Mouse (Mus musculus) urinary bladder, postnatal 25 days (tissue): Measurements from ENCODE around the gene Fto.

Source experiments
- DNase-seq: peaks from one replicate; pipeline ENCODE4 v3.0.0; 2022; ENCODE audit warnings: low spot score

Gene Fto

DNA sequence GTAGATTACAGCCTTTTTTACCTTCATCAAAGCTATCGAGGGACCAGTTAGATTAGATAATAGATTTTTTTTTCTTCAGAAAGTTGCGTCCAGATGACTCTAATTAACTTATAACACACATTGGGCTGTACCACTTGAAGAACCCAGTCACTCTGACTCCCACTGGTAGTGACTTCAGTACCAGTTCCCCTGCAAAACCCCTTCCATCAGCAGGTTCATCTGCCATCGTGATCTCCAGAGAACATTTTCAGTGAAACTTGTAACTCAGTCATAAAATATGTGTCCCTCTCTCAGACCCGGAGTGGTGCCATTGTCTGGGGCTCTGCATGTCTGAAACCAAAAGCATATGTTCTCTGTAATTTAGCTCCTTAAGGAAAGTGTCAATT is 211.5 kb downstream of the Fto start:
- DNase-seq: no peak

DNA sequence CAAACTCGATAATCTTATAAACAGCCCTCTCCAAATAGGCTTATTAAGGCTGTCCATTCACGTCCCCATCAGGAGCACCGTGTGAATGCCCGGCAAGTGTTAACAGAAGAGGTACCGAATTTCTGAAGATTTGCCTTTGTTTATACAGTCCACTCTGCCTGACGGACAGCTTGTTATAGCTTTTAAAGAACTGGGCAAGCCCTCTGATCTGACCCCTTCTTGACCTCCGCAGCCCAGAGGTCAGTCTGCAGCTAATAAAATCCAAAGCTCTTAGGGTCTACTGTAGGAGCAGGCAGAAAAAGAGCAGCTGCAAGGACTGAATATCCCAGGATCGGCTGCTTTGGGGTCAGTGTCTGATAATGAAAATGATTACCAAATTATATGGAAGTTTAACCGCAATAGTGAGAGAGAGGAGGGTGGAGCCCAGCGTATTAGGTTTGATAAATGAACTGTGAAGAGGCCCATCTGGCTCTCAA is 212.1 kb downstream of the Fto start:
- no peak for DNase-seq

DNA sequence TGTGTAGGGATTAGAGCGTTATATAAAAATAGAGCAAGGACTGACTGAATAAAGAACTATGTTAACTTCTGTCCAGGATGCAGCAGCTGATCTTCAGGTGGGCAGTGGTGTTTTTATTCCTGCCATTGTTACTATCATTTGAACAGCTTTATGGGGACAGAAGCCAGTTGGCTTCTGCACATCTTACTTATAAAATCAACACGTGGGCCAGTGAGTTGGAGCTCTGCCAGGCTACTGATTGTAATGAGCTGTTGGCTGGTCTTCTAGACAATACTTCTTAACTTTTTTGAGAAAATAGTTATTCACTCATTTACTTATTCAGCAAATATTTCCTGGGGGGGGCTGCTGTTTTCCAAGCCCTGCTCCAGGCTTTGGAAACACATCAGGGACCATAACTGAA is 215.6 kb downstream of the Fto start:
- no peak for DNase-seq

DNA sequence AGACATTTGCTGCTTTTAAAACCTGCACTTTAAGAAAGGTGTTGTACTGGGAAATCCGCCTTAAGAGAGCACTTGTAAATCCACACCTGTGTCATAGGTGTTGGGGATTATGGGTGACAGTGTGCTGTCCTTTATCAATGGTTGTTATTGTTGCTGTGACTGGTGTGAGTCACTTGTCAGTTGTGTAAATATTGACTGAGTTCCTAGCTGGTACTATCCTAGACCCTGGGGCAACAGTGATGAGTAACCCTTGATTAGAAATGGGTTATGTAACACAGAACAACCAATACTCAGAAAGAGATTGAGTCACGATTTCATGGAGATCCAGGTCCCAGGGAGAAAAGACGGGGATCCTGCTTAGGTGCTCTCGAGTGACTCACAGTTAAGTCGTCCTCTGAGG is 216.4 kb downstream of the Fto start:
- no peak for DNase-seq

DNA sequence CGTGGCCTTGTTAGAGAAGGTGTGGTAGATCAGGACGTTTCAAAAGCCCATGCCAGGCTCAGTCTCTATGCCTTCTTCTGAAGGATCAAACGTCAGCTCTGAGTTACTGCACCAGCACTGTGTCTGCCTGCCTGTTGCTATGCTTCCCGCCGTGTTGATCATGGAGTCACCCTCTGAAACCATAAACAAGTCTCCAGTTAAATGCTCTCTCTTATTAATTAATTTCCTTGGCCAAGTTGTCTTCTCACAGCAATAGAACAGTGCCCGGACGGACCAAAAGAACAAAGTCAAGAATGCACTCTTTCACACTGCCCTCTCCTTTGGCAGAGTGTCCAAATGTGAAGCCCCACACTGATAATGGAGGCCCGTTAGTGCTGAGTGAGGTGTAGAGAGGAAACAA is 217.3 kb downstream of the Fto start:
- DNase-seq: no peak

DNA sequence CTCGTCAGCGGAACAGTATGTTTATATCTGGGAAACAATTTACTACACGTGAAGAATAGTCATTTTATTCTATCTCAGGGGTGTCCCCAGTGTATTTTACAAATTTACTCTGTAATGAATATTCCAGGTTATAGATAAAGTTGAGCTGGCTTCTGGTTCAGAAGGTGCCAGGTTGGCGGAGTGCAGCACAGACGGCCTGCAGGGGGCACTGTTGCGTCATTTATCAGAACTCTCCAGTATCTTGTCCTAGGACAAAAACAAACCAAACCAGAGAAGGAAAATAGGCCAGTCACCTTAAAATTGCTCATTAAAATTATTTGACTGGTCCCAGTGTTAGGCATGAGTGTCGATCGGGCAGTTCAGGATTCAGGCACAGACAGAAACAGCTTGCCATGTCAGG is 218.6 kb downstream of the Fto start:
- peak; percentile 82 for DNase-seq

DNA sequence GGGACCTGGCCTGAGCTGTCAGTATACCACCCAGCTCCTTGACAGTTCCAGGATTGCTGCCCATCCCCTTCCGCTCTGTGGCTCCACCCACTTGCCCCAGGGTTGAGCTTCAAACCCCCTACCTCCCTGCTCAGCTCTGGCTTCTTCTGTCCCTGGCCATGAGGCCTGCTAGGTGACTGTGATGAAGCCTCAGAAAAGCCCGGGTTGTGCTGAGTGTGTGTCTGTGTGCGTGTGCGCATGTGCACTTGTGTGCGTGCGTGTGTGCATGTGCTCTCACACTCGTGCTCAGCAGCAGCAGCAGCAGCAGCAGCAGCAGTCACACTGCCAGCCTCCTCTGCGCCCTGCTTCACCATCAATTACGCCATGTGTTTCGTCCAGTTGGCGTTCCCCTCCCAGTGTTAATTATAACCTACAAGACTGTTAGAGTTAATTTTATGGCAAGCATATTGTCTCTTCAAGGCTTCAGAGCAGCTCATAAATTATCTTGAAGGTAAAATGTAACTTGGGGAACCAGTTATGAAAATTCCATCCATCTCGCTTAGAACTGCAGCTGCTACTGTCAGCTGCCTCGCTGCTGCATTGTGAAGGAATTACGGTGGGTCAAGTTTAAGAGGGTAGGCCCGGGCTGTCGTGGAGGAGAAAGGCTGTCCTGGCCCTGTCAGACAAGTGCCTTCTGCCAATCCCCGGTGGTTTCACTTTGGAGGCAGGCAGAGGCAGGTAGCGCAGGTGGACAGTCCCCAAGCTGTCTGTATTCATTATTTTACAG is 219.5 kb downstream of the Fto start:
- no peak for DNase-seq

DNA sequence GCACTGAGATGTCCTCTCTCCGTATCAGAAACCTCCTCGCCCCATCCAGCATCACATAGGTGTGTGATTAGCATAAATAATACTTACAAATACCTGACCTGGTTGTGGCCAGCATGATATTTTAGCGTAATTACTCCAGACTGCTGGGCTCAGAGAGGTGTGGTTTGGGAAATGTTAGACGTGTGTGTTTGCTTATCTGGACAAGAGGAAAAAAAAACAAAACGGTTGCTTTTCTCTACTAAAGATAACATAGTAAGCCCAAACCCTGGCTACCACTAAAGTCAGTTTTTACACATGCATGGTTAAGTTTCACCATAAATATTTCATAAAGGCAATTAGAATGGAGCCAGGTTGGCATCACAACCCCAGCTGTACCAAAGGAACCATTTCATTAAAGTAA is 221.4 kb downstream of the Fto start:
- no peak for DNase-seq

DNA sequence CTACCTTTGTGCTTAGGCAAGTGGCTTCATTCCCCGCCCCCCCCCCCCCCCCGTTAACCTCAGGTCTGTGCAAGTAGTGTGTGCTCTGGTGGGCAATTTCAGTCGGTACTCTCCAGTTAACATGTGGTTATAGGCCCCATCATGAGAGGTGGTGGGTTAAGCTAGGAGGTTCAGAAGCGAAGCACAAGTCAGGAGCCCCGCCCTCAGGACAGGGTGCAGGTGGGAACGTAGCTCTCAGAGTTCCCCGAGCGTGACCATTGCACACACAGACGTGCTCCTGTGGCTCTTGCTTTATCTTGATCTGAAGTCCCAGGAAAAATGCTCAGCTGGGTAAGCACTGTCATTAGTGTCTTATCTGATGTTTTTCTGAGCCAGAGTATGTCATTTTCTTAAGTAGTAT is 224.8 kb downstream of the Fto start:
- DNase-seq: no peak

DNA sequence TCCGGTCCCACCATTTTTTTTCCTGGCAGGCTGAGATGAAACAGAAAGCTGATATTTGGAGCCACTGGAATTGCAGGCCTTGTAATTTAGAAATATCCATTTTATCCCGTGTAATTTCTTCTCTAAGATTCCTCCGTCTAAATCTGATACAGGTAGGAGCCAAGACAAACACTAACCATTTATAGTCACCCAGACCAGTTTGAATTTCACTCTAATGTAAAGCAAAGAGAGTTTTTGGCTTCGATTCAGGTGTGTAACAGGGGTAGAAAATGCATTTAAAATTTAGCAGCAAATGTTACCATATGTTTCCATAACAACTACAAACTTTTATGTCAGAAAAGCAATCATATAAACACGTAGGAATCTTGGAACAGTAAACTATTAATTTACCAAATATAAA is 225.6 kb downstream of the Fto start:
- DNase-seq: no peak

DNA sequence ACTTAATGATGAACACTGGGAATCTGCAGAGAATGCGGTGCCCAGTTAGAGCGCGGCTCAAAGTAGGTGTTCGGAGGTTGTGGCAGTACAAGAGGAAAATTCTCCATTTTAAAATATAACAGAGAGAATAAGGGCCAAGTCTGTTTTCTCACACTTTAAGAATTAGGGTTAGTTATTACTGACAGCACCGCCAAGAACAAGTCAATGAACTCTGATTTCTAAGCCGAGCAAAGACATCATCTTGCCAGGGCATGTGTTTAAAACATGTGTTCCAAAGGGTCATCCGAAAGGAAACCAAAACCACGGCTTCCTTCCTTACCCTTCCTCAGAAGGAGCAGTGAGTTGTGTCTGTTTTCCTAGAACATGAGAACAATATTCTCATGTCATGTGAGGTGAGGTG is 226.3 kb downstream of the Fto start:
- DNase-seq: no peak

DNA sequence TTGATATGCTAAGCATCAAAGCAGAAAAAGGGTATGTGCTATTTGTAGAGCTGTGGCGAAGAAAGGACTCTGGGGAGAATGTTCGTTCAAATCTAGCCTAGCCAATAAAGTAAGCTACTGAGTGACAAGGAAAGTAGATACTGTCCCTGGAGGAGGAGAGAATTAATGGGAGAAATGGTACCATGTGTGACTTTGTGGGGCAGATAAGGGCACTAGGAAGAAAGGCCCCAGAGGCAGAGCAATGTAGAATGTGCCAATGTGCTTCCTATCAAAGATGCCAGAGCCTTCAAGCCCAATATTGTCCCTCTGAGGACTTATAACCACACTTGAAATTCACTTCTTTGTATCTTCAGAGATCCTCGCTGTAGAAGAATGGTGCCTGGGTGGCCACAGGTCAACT is 227.9 kb downstream of the Fto start:
- DNase-seq: no peak

DNA sequence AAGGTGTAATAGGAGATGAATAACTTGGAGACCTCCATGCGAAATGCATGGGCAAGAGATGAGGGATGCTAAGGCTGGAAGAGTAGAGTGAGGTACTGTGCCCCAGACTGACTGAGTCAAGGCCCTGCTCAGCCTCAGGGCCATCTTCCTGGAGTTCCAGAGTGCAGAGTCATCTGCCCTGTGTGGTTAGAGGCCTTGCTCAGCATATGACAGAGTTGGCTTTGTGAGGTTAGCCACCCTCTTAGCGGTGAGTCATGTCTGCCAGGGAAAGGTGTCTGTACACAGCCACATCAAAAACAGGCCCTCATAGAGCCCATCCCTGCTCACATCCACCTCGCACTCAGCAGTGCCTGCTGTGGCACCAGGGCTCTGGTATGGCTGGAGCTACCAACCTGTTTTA is 232.2 kb downstream of the Fto start:
- DNase-seq: no peak

DNA sequence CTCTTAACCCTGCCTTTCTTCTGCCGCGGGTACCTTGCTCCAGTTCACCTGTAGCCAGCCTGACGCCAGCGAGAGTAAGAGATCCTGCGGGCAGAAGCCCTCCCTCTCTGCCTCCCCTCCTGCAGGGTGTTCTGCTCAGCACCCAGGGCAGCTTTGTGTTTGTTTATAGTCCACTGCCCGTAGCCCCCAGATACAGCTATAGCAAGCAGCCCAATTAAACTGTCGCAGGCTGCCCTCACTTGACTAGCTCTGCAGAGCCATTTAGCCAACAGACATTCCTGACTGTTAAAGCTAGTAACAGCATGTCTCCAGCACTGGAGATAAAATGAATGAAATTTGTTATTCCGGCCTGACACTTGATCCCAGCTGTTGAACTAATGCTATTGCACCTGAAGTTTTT is 233.3 kb downstream of the Fto start:
- DNase-seq: no peak

DNA sequence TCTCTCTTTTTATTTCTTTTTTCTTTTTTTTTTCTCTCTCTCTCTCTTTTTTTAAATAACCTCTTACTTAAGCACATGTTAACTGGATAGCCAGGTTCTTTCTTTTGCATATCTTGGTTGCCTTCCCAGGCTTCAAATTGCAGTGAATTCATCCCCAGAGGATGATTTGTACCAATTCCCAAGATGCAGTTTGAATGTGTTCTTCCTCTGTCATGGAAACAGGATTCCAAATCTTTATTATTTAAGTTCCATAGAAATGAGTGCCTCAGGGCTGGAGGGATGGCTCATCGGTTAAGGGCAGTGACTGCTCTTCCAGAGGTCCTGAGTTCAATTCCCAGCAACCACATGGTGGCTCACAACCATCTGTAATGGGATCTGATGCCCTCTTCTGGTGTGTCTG is 236.8 kb downstream of the Fto start:
- DNase-seq: no peak

DNA sequence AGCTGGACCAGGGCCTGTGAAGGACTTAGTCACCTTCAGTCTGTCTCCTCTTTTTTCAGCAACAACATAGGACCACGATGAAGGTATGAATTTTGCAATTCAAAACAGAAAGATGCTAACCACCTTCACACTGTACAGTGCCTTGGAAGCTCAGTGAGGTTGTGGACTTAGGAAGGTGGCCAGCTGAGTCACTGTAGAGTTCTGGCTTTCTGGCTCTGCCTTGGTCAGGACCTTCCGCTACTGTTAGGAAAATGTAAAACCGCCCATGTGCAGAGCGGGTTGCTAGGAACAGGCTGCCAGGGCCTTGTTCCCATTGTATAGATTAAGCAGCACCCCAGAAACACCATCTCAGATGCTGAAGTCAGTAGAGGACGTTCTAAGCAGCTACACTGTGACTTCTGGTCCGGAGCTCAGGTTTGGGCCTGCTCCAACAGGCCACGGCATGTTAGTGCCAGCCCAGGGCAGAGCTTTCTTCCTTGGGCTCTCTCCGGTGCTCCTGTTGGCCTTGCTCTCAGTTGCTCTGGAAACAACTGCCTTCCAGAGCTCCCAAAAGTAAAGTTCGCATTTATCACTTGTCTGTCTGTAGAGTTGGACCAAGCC is 237.9 kb downstream of the Fto start:
- no peak for DNase-seq

DNA sequence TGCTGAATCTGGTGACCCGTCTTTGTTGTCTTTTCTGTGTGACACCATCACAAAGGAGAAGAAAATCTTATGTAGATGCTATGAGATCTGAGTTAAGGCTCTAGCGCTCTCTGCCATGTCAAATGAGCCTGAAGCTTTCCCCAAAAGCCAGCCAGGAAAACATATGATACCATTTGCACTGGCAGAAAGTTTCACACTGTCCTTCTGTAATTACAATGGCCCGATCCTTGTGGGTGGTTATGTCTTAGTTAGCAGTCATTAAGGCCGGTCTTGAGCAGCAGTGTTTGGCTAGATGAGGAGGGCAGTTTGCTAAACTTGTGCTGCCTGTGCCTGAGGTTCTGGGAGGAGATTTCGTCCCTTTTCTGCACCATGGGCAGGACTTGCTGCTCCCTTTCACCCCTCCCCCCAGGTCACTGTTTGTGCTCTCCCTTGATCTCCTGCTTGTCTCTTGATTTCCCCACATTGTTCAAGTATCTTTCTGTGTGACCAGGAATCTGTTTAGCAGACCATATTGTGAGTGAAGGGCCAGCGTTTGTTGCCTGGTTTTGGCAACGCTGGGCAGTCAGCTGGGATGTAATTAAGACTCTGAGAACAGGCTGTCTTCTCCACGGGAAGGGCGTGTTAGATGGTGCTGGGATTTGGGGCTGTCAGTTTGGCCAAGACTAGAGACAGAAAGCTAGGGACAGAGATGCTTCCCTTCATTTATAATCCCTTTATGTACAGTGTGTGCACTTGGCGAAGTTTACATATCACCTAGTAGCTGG is 238.6 kb downstream of the Fto start:
- DNase-seq: no peak

DNA sequence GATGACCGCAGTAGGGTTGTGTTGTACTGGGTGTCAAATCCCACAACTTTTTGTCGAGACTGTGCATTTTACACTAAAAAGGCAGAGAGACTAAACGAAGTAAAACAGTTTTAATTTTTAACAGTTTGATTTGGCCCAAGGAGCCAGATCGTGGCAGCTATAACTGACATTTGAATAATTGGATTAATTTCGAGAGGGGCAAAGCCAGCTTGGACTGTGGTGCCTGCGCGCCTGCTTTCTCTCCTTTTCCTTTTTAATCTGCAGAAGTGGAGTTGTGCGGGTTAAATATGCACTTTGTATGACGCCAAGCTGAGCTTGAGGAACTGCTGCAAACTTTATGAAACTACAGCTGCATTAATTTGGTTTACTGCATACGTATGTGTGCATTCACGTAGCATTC is 239.3 kb downstream of the Fto start:
- no peak for DNase-seq

DNA sequence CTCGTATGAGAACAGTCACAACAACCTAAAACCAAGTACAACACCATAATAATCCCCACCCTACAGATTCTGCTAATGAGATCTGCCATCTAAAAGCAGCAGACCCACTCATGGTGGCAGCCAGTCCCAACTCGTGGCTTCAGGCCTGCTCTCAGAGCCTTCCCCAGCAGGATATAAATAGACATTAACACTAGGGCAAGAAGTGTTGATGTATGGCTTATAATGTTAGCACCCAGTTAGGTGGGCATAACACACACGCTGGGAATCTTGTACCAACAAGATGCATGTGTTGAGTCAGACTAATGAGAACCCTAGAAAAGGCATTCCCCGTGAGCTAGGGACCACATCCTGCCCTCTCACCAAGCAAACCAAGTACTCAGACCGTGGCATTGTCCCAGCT is 240.1 kb downstream of the Fto start:
- no peak for DNase-seq

DNA sequence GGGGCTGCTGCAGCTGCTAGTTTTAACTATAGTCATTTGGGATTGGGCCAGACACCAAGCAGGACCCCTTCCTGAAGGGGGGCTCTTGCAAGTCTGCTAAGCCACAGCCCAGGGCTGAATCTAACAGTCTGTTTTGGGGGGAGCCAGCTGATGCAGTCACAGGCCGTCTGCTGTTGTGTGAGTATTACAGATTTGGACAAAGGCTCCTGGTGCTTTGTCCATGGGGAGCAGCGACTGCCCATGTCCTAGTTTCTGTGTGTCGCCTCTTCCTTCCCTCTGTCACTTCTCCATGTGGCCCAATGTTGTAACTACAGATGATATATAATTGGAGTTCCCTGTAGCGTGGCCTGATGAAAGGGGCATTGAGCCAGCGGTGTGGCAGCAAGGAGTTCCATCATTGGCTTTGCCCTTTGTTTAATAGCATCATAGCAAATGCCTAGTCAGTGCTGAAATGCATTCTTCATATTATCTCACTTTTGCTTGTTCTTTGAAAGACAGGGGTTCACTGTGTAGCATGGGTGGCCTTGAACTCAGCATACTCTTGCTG is 243.8 kb downstream of the Fto start:
- DNase-seq: no peak

DNA sequence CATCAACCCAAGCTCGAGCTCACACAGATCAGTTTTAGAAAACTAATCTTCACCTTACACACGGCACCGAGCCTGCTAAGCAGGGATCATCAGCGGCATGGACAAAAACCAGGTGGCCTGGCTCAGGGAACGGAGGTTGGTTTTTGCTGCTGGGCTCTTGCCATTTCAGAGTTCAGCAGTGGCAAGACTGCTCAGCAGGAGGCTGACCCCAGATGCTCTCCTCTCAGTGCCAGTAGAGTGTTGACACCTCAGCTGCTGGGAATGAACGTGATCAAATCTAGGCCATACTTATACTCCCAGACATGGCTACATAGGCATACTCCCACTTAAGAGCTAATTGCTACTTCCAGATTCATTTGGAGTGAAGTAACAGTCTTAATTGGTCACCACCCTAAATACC is 245.1 kb downstream of the Fto start:
- DNase-seq: no peak

DNA sequence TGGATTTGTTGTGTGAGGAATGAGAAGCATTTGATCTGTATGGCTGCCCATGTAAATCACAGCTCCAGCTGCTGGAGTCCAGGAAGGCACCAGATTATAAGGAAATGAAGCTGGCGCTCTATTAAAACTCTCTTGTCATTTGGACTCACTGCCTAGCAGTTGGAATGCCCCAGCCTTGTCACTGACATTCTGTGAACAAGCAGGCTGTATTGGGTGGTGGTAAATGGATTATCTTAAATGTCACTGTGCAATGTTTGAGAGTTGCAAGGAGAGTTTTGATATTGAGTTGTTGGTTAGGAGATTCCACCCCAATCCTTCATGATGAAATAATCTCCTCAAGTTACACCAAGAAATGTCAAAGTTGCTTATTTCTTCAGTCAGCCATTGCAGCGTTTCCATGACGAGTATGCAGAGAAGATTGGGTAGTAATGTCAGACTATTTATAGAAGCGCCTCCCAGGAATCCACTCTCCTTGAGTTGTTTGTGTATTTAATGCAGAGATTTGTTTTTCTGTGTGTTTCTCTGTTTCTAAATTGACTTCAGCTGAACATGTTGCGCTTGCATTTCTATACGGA is 246.8 kb downstream of the Fto start:
- no peak for DNase-seq

DNA sequence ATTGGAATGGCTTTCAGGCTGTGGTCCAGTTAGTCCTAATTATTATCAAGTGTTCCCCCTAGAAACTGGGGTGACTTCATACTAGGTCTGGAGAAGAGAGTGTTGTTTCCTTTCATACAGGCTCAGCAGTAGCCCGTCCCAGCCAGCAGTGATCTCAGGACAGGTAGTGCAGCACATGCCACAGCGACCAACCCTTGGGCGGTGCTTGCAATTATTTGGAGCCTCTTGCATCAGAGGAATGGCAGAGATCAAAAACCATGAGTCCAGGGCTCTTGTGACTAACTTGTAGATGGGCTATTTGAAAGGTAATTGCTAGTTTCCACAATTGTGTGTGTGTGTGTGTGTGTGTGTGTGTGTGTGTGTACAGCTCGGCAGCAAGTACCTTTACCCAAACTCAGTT is 247.9 kb downstream of the Fto start:
- no peak for DNase-seq
